Mouse (Mus musculus): Measurements from ENCODE around the gene Sppl3. TPM values are rescaled to one million over a fixed set of nuclear protein-coding genes. Genes with fewer than 3 reads are reported as not detected.

Sppl3 gene
- total RNA-seq, 2 experiments from 2014 or later: 20.1 to 20.8 TPM

DNA sequence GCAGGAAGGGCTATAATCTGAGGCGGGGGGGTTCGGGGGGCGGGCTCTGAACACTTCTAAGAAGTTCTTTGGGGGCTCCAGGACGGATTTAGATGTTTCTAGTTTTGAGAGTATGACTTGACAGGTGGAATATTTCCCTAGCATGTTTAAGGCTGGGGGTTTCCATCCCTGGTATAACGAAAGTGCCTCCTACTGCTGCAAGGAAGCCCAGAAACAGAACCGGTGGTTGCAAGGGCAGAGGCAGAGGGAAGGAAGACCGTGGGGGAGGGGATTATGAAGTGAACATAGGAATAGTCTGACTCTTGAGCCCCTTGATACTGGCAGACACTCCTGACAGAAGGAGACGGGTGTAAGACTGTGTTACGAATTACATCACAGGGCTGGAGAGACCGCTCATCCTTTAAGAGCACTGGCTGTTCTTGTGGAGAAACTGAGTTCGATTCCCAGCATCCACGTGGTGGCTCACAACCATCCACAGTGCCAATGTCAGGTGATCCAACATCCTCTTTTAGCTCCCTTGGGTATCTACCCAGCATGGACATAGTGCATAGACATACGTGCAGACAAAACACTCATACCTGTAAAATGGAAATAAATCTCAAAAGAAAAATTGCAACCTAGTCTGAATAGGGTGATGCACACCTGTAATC is 7.6 kb upstream of the Sppl3 start:
- H3K27ac ChIP-seq: peak overlapping the region; percentile 78
- no peak for TF ChIP-seq CTCF (IDR thresholded peaks at IDR 0.05)
- peak overlapping the region; percentile 46 for H3K4me3 ChIP-seq
- no peak for DNase-seq
- intact Hi-C loops (cut with DNase I): no loop called here

DNA sequence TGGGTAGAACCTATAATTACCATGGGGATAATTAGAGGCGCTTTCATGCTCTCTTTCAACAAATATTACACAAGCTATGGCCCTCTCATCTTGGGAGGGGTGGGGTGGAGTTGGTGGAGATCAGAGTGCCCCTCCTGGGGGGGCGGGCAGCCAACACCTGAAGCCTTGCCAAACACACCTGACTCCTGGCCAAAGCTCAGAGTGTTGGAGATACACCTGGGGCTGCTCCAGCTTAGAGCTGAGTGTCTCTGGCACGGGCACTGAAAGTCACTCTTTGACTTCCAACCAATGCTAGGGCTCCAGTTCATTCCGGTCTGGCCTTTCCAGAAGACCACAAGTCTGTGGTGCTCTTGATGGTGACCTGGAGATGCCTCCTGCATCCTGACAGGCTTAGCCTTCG is 3.2 kb upstream of the Sppl3 start:
- no peak for TF ChIP-seq CTCF (IDR thresholded peaks at IDR 0.05)
- intact Hi-C loops (cut with DNase I): no loop called here
- no peak overlapping the region for H3K4me3 ChIP-seq
- no peak overlapping the region for H3K27ac ChIP-seq
- DNase-seq: no peak

GRCm38 (mm10) chr5:115008307-115008706 is 2.6 kb upstream of the Sppl3 start:
- TF ChIP-seq CTCF (IDR thresholded peaks at IDR 0.05): no peak
- Histone ChIP-seq H3K4me3 (no peak overlapping the region), H3K27ac (no peak overlapping the region)
- no peak for DNase-seq
- intact Hi-C loops (cut with DNase I): no loop called here

DNA sequence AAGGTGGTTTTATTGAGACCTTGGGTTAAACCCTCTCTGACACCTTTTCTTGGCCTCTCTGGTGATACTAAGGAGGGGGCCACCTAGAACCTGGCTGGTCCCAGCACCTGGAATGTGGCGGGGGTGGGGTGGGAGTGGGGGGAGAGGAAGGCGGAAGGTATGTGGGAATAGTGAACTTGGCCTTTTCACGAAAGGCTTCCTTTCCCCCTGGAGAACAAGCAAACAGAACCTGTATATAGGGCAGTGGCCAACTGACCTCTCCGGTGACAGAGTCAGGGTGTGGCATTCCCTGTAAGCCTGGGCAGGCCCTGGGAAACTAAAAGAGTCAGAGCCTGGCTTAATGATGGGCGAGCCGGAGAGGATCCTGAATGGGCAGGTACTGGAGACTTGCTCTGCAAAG is 1.8 kb upstream of the Sppl3 start:
- Histone ChIP-seq H3K27ac (no peak overlapping the region), H3K4me3 (no peak overlapping the region)
- no peak for DNase-seq
- no peak for TF ChIP-seq CTCF (IDR thresholded peaks at IDR 0.05)
- intact Hi-C loops (cut with DNase I): no loop called here

- TF ChIP-seq CTCF (IDR thresholded peaks at IDR 0.05): no peak
- peak overlapping the region; percentile 96 for H3K27ac ChIP-seq
- H3K4me3 ChIP-seq: peak overlapping the region; percentile 98
- intact Hi-C loops (cut with DNase I): loop anchor here (5.0 kb wide), 1 partner anchor 37 kb away; no protein-coding TSS in a partner anchor
- DNase-seq: no peak
These were observed 976 bp upstream of the Sppl3 start for GRCm38 (mm10) chr5:115009961-115010360.

- DNase-seq: no peak
- intact Hi-C loops (cut with DNase I): loop anchor here (5.0 kb wide), 1 partner anchor 36 kb away; no protein-coding TSS in a partner anchor
- H3K4me3 ChIP-seq: peak overlapping the region; percentile 98
- no peak for TF ChIP-seq CTCF (IDR thresholded peaks at IDR 0.05)
- peak overlapping the region; percentile 96 for H3K27ac ChIP-seq
These were observed 231 bp downstream of the Sppl3 start for GRCm38 (mm10) chr5:115011217-115011518.

GRCm38 (mm10) chr5:115011519-115012261 is 753 bp downstream of the Sppl3 start:
- peak; percentile 9; the same call in 1 of the 2 replicates for TF ChIP-seq CTCF (IDR thresholded peaks at IDR 0.05)
- peak; percentile 85 for DNase-seq
- Histone ChIP-seq H3K4me3 (peak overlapping the region; percentile 98), H3K27ac (peak overlapping the region; percentile 96)
- intact Hi-C loops (cut with DNase I): loop anchor here (5.0 kb wide), 1 partner anchor 36 kb away; no protein-coding TSS in a partner anchor

DNA sequence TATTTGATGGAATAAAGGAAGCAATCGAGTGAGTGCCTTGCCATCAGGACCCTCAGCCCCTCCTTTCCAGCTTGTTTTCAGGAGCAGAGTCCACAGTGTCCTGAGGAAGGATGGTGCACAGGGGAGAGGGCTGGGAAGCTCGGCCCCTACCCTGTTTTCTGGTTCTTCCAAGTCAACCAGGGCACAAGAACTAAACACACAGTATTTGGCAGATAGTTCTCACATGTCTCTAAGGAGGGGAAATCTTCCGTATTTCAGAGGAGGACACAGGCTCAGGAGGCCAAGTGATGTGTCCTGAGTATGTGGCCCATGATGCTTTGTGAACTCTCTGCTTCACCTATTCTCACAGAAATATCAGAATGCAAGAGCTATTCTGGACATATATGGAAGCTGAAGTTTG is 2.5 kb downstream of the Sppl3 start:
- no peak for TF ChIP-seq CTCF (IDR thresholded peaks at IDR 0.05)
- no peak for DNase-seq
- Histone ChIP-seq H3K4me3 (peak overlapping the region; percentile 98; the same call in 1 of the 2 replicates), H3K27ac (0 out of 2 replicates have a peak overlapping the region, but pooled peaks have one; percentile 96)
- intact Hi-C loops (cut with DNase I): loop anchor here (5.0 kb wide), 1 partner anchor 34 kb away; no protein-coding TSS in a partner anchor

DNA sequence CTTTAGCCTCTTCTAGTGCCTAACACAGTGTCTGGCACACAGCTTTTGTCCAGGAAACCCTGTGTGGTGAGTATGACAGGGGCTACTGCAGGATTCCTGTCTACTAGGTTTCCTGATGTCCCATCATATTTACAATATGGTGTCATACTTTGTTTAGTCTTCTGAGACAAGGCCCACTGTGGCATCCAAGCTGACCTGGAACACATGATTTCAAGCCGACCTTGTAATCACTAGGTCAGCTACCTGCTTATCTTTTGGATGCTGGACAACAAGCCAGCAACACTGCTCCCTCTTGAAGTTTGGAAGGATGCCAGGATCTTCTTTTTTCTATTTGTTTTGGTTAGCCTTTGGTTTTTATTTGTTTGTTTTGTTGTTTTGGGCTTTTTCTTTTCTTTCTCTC is 3.6 kb downstream of the Sppl3 start:
- H3K4me3 ChIP-seq: no peak overlapping the region
- intact Hi-C loops (cut with DNase I): loop anchor here (5.0 kb wide), 1 partner anchor 33 kb away; no protein-coding TSS in a partner anchor
- TF ChIP-seq CTCF (IDR thresholded peaks at IDR 0.05): no peak
- no peak overlapping the region for H3K27ac ChIP-seq
- DNase-seq: no peak

- intact Hi-C loops (cut with DNase I): no loop called here
- TF ChIP-seq CTCF (IDR thresholded peaks at IDR 0.05): no peak
- no peak overlapping the region for H3K27ac ChIP-seq
- DNase-seq: no peak
- no peak overlapping the region for H3K4me3 ChIP-seq
These were observed 4.2 kb downstream of the Sppl3 start for GRCm38 (mm10) chr5:115015121-115015520.

DNA sequence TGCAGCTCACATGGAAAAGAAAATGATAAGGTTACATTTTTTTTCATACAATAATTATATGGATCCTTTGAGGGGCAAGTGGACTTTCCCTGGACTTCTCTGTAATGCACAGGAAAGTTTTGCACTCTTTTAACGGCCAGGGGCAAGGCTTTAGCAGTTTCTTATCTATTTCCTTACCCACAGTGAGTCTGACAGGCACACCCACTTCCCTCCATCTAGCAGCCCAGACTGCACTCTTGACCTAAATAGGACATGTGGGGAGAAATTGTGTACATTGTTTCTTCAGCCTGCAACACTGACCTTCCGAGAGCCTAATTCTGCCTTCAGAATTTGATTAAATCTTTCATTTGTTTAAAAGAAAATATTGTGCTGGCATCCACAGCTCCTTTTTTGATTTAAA is 7.3 kb downstream of the Sppl3 start:
- TF ChIP-seq CTCF (IDR thresholded peaks at IDR 0.05): no peak
- H3K27ac ChIP-seq: peak overlapping the region; percentile 78
- H3K4me3 ChIP-seq: no peak overlapping the region; the same call in 1 of the 2 replicates
- intact Hi-C loops (cut with DNase I): no loop called here
- DNase-seq: no peak

- DNase-seq: peak; percentile 49
- no peak for TF ChIP-seq CTCF (IDR thresholded peaks at IDR 0.05)
- peak overlapping the region; percentile 36 for H3K4me3 ChIP-seq
- H3K27ac ChIP-seq: peak overlapping the region; percentile 78
- intact Hi-C loops (cut with DNase I): no loop called here
These were observed 7.9 kb downstream of the Sppl3 start for GRCm38 (mm10) chr5:115018813-115019212.

GRCm38 (mm10) chr5:115022021-115022420 is 11.1 kb downstream of the Sppl3 start:
- no peak for DNase-seq
- H3K4me3 ChIP-seq: no peak overlapping the region
- TF ChIP-seq CTCF (IDR thresholded peaks at IDR 0.05): no peak
- no peak overlapping the region for H3K27ac ChIP-seq
- intact Hi-C loops (cut with DNase I): no loop called here
